Mouse (Mus musculus) erythroblast, embryonic 14.5 days (primary cell): Measurements from ENCODE around the gene Atp5mpl.

Experiments
- GATA1 ChIP-seq: IDR thresholded peaks from 2 replicates; pipeline ENCODE4 v1.6.1; 2012; ENCODE audit warnings: low read length, inconsistent platforms, mixed read lengths
- TAL1 ChIP-seq: IDR thresholded peaks from 3 replicates; pipeline ENCODE4 v1.6.1; 2012; ENCODE audit warnings: low read length, inconsistent platforms, mixed read lengths

GRCm38 (mm10) chr12:111977138-111977537 is 10.4 kb upstream of the Atp5mpl start:
- TF ChIP-seq GATA1 (no peak), TAL1 (no peak)
